Mouse (Mus musculus) olfactory bulb, adult 2 months (tissue): ENCODE results near the gene Nfatc2.

Experiments
- CTCF ChIP-seq: fragments of 200-500 bp; IDR thresholded peaks from 2 replicates; pipeline ENCODE4 v1.5.1; 2012; ENCODE audit warnings: low read depth, mild to moderate bottlenecking, low read length, moderate library complexity; ENCODE audit not compliant: insufficient read depth
- POLR2A ChIP-seq: fragments of 200-500 bp; IDR thresholded peaks from 2 replicates; pipeline ENCODE4 v1.6.1; 2012; ENCODE audit warnings: mild to moderate bottlenecking, low read depth, low read length, moderate library complexity; ENCODE audit not compliant: insufficient read depth

DNA sequence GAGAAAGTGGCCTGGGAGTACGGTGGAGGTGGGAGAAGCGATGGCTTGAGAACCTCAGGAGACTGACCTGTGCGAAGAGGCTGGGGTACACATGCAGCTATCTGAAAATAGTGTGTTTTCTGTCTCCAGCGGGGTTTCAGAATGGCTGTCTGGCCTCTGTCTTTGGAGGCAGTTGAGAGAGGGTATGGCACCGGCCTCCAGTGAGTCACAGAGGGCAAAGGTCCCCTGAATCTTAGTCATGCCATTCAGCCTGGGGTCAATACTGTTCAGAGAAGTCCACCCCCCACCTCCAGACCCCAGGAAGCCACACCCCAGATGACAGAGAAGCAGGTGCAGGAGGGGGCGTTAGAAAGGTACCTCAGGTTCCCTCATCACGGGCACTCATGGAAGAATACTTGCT is 83.7 kb downstream of the Nfatc2 start:
- no peak for TF ChIP-seq CTCF
- TF ChIP-seq POLR2A = no peak
